Mouse (Mus musculus): ENCODE data around the gene Nasp. TPM values are rescaled to one million over a fixed set of nuclear protein-coding genes. Genes with fewer than 3 reads are reported as not detected.
"Not testable (repeated sequence)": the region's sequence is repeated elsewhere in the genome, so short reads cannot be mapped to it uniquely, and the experiment has no call there.

The Nasp gene
- 1.3 and 2.4 TPM in 2 replicates for polyA plus RNA-seq (2012; rRNA removed)

DNA sequence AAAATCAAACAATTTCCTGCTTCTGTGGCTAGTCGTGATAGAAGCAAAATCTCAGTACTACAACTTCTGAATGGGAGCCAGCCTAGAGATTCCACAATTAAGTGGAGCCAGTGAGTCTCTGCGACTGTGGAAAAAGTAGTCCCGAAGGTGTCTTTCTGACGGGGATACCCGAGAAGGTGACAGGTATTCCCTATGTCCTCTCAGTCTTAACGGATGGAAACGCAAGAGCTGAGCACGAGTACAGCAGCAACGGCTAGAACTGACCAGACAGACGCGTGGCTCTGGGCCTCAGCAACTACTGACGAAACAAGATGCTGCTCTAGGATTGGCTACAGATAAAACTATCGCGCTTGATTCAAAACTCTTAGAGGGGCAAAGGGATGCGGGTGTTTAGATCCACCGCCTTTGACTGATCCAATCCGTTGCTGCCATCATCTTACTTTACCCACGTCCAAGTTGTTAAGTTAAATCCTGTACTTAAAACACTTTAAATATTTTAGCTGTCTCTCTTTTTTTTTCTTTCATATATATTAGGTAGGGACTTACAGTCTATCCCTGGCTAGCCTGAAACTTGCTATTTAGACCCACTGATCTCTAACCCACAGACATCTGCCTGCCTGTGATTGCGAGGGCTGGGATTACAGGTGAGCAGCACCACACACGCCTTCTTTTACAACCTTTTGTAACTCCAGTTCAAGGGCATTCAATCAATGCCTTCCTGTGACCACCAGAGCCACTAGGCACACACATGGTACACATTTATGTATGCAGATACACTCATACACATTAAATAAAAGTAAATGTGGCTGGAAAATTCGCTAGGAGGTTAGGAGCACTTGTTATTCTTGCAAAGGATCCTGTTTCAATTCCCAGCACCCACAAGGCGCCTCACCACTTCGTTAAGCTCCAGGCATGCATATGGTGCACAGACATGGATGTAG is at the start of gene Nasp:
Gene Nasp (minus strand): TSS at position 220 of the 941 bp plus-strand sequence.
- peak within 1 kb of the TSS; percentile 75 for H3K4me3 ChIP-seq (replicated peaks; ENCODE audit: extremely low read depth, low read depth, low read length)
- 7% methylated on average over 23 of the region's 23 CpGs for WGBS
- peaks cover 6% of the 10 kb centered on the region for H3K4me1 ChIP-seq (ENCODE audit: control insufficient read depth, insufficient read depth, low read length)
- peak; percentile 77 for DNase-seq
- TF ChIP-seq POLR2A (IDR thresholded peaks at IDR 0.05; ENCODE audit: borderline replicate concordance, extremely low read depth, low read depth, low read length): no peak
- no peak for TF ChIP-seq CTCF (IDR thresholded peaks at IDR 0.05; ENCODE audit: insufficient read depth, low read length)

DNA sequence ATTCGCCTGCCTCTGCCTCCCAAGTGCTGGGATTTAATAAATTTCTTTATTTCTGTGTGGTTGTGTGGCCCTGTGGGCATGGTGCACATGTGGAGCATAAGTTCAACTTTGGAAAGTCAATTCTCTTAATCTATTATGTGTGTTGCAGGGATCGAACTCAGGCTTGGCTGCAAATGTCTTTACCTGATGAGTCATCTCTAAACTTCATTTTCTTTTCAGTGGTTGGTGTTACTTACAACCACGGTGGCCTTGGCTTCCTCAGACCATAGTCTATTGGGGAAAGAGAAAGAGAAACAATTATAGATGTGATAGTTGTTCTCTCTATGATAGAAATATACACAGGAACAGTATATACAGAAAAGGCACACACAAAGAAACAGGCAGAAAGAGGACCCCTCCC is 48.3 kb upstream of the Nasp start:
- no peak for DNase-seq
- 76% methylated on average over 3 of the region's 3 CpGs for WGBS
- Histone ChIP-seq H3K4me1 (ENCODE audit: control insufficient read depth, insufficient read depth, low read length) (no peaks in the 10 kb centered on the region), H3K4me3 (replicated peaks; ENCODE audit: extremely low read depth, low read depth, low read length) (no peak overlapping the region)
- TF ChIP-seq CTCF (IDR thresholded peaks at IDR 0.05; ENCODE audit: insufficient read depth, low read length): no peak
- TF ChIP-seq POLR2A (IDR thresholded peaks at IDR 0.05; ENCODE audit: borderline replicate concordance, extremely low read depth, low read depth, low read length): no peak

DNA sequence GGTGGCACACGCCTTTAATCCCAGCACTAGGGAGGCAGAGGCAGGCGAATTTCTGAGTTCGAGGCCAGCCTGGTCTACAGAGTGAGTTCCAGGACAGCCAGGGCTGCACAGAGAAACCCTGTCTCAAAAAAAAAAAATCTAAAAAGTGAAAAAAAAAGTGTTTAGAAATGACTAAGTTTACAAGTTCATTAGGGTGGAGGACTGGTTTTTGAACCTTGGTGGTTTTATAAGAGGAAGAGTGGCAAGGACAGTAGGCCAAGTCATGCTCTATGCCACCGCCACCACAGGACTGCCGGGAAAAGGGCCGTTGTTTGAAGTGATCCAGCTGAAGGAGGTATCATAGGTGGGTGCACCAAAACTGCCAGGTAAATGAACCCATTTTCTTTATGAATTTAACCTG is 47.0 kb upstream of the Nasp start:
- H3K4me1 ChIP-seq (ENCODE audit: control insufficient read depth, insufficient read depth, low read length); DNase-seq; H3K4me3 ChIP-seq (replicated peaks; ENCODE audit: extremely low read depth, low read depth, low read length): not testable (repeated sequence)
- WGBS: 84% methylated on average over 6 of the region's 6 CpGs

DNA sequence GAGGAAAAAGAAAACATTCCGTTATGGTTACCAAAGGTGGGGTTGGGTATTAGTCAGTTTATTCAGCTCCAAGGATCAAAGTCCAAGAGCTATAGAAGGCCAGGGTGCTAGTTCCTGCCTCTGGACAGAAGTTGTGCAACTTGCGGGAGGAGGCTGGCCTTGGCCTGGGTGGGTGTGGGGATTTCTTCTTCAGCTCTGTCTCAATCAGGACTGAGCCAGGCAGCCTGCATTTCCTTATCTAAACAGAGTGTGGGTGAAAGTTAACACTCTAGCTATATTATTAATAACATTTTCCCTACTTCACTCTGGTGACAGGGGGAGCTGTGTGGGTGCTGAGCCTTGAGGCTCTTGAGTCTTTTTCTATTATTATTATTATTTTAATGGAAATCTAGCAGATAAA is 45.0 kb upstream of the Nasp start:
- DNase-seq: peak; percentile 49
- WGBS: 29% methylated on average over 2 of the region's 2 CpGs
- no peak for TF ChIP-seq POLR2A (IDR thresholded peaks at IDR 0.05; ENCODE audit: borderline replicate concordance, extremely low read depth, low read depth, low read length)
- Histone ChIP-seq H3K4me3 (replicated peaks; ENCODE audit: extremely low read depth, low read depth, low read length) (no peak overlapping the region), H3K4me1 (ENCODE audit: control insufficient read depth, insufficient read depth, low read length) (no peaks in the 10 kb centered on the region)

DNA sequence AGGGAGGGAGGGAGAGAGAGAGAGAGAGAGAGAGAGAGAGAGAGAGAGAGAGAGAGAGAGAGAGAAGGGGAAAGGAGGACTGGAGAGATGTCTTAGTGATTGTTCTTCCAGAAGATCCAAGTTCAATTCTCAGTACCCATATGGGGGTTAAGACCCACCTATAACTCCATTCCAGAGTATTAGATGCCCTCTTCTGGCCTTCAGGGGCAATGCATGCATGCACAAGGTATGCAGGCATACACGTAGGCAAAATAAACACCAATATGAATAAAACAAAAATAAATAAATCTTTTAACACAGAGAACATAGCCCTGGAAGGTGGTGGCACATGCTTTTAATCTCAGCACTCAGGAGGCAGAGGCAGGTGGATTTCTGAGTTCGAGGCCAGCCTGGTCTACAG is 41.5 kb upstream of the Nasp start:
- Histone ChIP-seq H3K4me1 (ENCODE audit: control insufficient read depth, insufficient read depth, low read length) (no peaks in the 10 kb centered on the region), H3K4me3 (replicated peaks; ENCODE audit: extremely low read depth, low read depth, low read length) (no peak overlapping the region)
- no peak for TF ChIP-seq POLR2A (IDR thresholded peaks at IDR 0.05; ENCODE audit: borderline replicate concordance, extremely low read depth, low read depth, low read length)
- no peak for TF ChIP-seq CTCF (IDR thresholded peaks at IDR 0.05; ENCODE audit: insufficient read depth, low read length)
- no peak for DNase-seq
- WGBS: 60% methylated on average over 2 of the region's 2 CpGs

DNA sequence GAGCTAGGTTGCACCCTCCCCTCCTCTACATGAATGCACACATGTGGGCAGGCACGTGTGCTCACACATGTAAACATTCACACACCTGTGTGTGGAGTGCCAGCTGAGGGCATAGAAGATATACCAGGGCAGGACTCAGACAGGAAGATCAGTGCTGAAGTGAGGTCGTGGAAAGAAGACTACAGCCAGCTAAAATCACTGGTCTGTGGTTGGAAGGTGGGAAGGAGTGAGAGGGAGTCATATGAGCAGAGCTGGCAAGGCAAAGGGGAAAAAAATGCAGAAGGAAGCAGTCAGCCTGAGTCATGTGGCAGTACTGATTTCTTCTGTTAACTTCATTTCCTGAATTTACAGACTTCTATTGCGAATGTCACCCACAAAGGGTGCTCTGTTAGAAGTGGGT is 40.4 kb upstream of the Nasp start:
- DNase-seq: no peak
- H3K4me3 ChIP-seq (replicated peaks; ENCODE audit: extremely low read depth, low read depth, low read length): no peak overlapping the region
- TF ChIP-seq CTCF (IDR thresholded peaks at IDR 0.05; ENCODE audit: insufficient read depth, low read length) (no peak), POLR2A (IDR thresholded peaks at IDR 0.05; ENCODE audit: borderline replicate concordance, extremely low read depth, low read depth, low read length) (no peak)
- WGBS: 22% methylated on average over 3 of the region's 3 CpGs
- H3K4me1 ChIP-seq (ENCODE audit: control insufficient read depth, insufficient read depth, low read length): no peaks in the 10 kb centered on the region

DNA sequence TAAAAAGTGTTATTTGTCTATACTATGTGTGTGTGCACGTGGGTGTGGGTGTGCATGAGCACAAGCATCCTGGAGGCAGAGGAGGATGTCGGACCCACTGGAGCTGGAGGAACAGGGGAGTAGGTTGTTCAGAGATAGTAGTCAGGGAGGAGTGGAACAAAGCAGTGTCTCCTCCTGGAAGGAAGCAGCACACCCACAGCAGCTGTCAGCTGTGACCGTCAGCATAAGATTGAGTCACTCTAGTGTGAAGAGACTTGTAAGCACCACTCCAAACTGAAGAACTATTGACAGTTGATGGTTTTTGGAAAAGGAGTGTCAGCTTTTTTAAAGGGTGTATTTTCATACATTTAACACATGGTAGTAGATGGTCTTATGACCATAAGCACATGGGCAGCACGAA is 38.9 kb upstream of the Nasp start:
- H3K4me1 ChIP-seq (ENCODE audit: control insufficient read depth, insufficient read depth, low read length): no peaks in the 10 kb centered on the region
- WGBS: 43% methylated on average over 4 of the region's 4 CpGs
- DNase-seq: no peak
- TF ChIP-seq CTCF (IDR thresholded peaks at IDR 0.05; ENCODE audit: insufficient read depth, low read length) (no peak), POLR2A (IDR thresholded peaks at IDR 0.05; ENCODE audit: borderline replicate concordance, extremely low read depth, low read depth, low read length) (no peak)
- H3K4me3 ChIP-seq (replicated peaks; ENCODE audit: extremely low read depth, low read depth, low read length): no peak overlapping the region

DNA sequence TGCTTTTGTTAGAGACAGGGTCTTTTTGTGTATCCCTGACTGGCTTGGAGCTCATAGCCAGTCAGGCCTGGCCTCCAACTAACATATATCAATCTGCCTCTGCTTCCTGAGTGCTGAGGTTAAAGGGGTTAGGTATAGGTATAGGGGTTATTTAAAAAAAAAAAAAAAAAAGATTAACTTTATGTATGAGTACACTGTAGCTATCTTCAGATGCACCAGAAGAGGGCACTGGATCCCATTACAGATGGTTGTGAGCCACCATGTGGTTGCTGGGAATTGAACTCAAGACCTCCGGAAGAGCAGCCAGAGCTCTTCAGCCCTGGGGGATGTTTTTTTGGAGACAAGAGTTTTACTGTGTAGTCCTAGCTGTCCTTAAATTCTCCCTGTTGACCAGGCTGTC is 34.3 kb upstream of the Nasp start:
- 96% methylated on average over 1 of the region's 1 CpGs for WGBS
- TF ChIP-seq POLR2A (IDR thresholded peaks at IDR 0.05; ENCODE audit: borderline replicate concordance, extremely low read depth, low read depth, low read length) (no peak), CTCF (IDR thresholded peaks at IDR 0.05; ENCODE audit: insufficient read depth, low read length) (no peak)
- Histone ChIP-seq H3K4me3 (replicated peaks; ENCODE audit: extremely low read depth, low read depth, low read length) (no peak overlapping the region), H3K4me1 (ENCODE audit: control insufficient read depth, insufficient read depth, low read length) (0 out of 2 replicates have a peak, but pooled peaks cover 2% of the 10 kb centered on the region)
- DNase-seq: no peak

DNA sequence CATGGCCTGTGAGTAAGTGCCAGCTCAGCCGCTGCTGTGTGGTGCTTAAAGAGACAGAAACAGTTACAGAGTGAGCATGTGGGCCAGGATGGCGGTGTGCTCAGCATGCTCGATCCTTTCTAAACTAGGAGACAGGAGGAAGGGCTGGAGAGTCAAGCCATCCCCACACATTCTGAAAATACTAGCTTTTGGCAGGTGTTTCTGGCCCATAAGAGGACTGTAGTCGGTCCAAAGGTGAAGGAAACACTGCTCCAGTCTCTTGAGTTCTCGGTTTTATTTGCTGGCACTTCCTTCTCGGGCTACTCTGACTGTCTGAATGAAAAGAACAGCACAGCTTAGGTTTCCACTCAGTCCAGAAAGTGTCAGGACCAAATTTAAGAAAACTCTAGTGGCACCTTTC is 33.1 kb upstream of the Nasp start:
- no peak overlapping the region for H3K4me3 ChIP-seq (replicated peaks; ENCODE audit: extremely low read depth, low read depth, low read length)
- TF ChIP-seq POLR2A (IDR thresholded peaks at IDR 0.05; ENCODE audit: borderline replicate concordance, extremely low read depth, low read depth, low read length) (no peak), CTCF (IDR thresholded peaks at IDR 0.05; ENCODE audit: insufficient read depth, low read length) (no peak)
- DNase-seq: no peak
- WGBS: 57% methylated on average over 6 of the region's 6 CpGs
- H3K4me1 ChIP-seq (ENCODE audit: control insufficient read depth, insufficient read depth, low read length): 0 out of 2 replicates have a peak, but pooled peaks cover 2% of the 10 kb centered on the region

DNA sequence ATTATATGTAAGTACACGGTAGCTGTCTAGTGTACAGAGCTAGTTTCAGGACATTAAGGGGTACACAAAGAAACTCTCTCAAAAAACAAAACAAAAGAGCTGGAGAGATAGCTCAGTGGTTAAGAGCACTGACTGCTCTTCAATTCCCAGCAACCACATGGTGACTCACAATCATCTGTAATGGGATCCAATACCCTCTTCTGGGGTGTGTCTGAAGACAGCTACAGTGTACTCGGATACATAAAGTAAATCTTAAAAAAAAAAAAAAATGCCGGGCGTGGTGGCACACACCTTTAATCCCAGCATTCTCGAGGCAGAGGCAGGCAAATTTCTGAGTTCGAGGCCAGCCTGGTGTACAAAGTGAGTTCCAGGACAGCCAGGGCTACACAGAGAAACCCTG is 32.2 kb upstream of the Nasp start:
- not testable (repeated sequence) for DNase-seq; H3K4me3 ChIP-seq (replicated peaks; ENCODE audit: extremely low read depth, low read depth, low read length); H3K4me1 ChIP-seq (ENCODE audit: control insufficient read depth, insufficient read depth, low read length)
- 56% methylated on average over 6 of the region's 6 CpGs for WGBS
